Mouse (Mus musculus) embryonic fibroblast, embryonic 13.5 days (primary cell): ENCODE data around the gene 9930104L06Rik.

Experiments used
- CTCF ChIP-seq: IDR thresholded peaks from 2 replicates; pipeline ENCODE4 v1.5.1; 2011; ENCODE audit warnings: mild to moderate bottlenecking, control low read depth, low read length, moderate library complexity, borderline replicate concordance; ENCODE audit not compliant: insufficient read depth
- POLR2A ChIP-seq: IDR thresholded peaks from 2 replicates; pipeline ENCODE4 v1.6.1; 2011; ENCODE audit warnings: low read depth, mild to moderate bottlenecking, control low read depth, low read length, moderate library complexity

DNA sequence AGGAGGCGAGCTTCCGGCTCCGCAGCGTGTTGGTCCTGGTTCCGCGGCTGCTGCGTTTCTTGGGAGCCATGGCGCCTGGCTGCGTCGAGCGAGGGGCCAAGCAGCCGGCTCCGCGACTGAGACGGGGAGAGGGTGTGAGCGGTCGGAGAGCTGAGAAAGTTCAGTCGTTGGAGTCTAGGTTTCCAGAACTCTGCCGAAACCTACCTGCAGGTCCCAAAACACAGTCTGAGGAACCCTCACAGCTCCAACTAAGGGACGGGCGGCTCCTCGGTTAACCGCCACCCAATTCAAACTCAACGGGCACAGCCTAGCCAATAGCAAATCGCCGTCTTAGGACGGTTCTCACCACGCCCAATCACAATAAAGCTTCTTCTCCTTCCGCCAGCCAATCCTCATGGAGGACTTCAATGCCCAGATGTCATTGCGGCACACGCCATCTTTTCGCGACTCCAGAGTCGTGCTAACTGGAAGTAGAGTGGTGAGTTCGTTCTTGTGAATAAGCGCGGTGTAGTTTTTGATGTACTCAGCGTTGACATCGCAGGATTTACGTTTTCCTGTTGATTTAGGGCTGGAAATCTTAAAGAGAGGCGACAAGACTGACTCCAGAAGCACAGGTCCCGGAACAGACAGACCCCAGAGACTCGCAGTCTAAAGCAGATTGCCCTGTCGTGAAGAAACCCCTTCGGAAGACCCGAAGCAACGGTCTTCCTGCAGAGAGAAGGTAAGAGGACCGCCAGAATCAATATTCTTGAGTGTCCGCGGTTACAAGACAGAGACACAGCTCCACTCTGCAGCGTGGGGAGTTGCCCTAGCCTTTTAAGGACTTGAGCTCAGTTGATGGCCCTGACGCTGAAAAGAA, at the start of gene 9930104L06Rik:
- no peak for TF ChIP-seq CTCF
- TF ChIP-seq POLR2A: peak; percentile 73
